Mouse (Mus musculus): ENCODE results near the gene Crtc3. TPM values are rescaled to one million over a fixed set of nuclear protein-coding genes. Genes with fewer than 3 reads are reported as not detected.

Gene Crtc3
- 14.3 and 16.5 TPM in 2 replicates for polyA plus RNA-seq (2015; fragmentation: Nextera tagmentation; extraction: Ambion mirVana)

- peak within 1 kb of the TSS; percentile 96 for H3K27ac ChIP-seq
- peak; percentile 76 for ATAC-seq (ENCODE audit: low FRiP score)
- under 1% methylated on average over 79 of the region's 83 CpGs for WGBS
Measured at GRCm38 (mm10) chr7:80688556-80689220, at the start of gene Crtc3. Gene Crtc3, minus strand, starts transcription at chr7:80688877.

GRCm38 (mm10) chr7:80736199-80736598, 47.5 kb upstream of the Crtc3 start:
- Histone ChIP-seq H3K27me3 (no peaks in the 10 kb centered on the region), H3K9ac (no peak overlapping the region), H3K27ac (no peak overlapping the region), H3K4me2 (no peak overlapping the region), H3K9me3 (no peaks in the 10 kb centered on the region), H3K4me3 (no peak overlapping the region), H3K36me3 (peaks cover 86% of the 10 kb centered on the region), H3K4me1 (replicated peaks) (no peaks in the 10 kb centered on the region)
- no peak for ATAC-seq (ENCODE audit: low FRiP score)
- 91% methylated on average over 10 of the region's 10 CpGs for WGBS

More at GRCm38 (mm10) chr7:80688556-80689220, at the start of gene Crtc3:
- Histone ChIP-seq H3K9ac (peak within 1 kb of the TSS; percentile 95), H3K4me3 (peak within 1 kb of the TSS; percentile 87), H3K4me2 (peak within 1 kb of the TSS; percentile 69), H3K27me3 (no peaks in the 10 kb centered on the region), H3K36me3 (no peaks in the 10 kb centered on the region), H3K9me3 (no peaks in the 10 kb centered on the region), H3K4me1 (replicated peaks) (peaks cover 27% of the 10 kb centered on the region)

GRCm38 (mm10) chr7:80732986-80733385, 44.3 kb upstream of the Crtc3 start:
- no peak for ATAC-seq (ENCODE audit: low FRiP score)
- Histone ChIP-seq H3K4me3 (no peak overlapping the region), H3K27me3 (no peaks in the 10 kb centered on the region), H3K36me3 (peaks cover 83% of the 10 kb centered on the region), H3K4me1 (replicated peaks) (no peaks in the 10 kb centered on the region), H3K4me2 (no peak overlapping the region), H3K9ac (no peak overlapping the region), H3K9me3 (no peaks in the 10 kb centered on the region), H3K27ac (no peak overlapping the region)
- 87% methylated on average over 11 of the region's 11 CpGs for WGBS

- no peaks in the 10 kb centered on the region for H3K9me3 ChIP-seq
- no peak overlapping the region for H3K27ac ChIP-seq
- H3K4me3 ChIP-seq: no peak overlapping the region
- no peak overlapping the region for H3K4me2 ChIP-seq
- 30% methylated on average over 8 of the region's 8 CpGs for WGBS
- H3K9ac ChIP-seq: no peak overlapping the region
- H3K36me3 ChIP-seq: peaks cover 83% of the 10 kb centered on the region
- no peak for ATAC-seq (ENCODE audit: low FRiP score)
- no peaks in the 10 kb centered on the region for H3K27me3 ChIP-seq
- no peaks in the 10 kb centered on the region for H3K4me1 ChIP-seq (replicated peaks)
Measured at GRCm38 (mm10) chr7:80729662-80730061, 41.0 kb upstream of the Crtc3 start.

GRCm38 (mm10) chr7:80721041-80721440, 32.4 kb upstream of the Crtc3 start:
- Histone ChIP-seq H3K9ac (no peak overlapping the region), H3K27me3 (no peaks in the 10 kb centered on the region), H3K4me1 (replicated peaks) (no peaks in the 10 kb centered on the region), H3K36me3 (peaks cover 78% of the 10 kb centered on the region), H3K9me3 (no peaks in the 10 kb centered on the region), H3K4me2 (no peak overlapping the region), H3K4me3 (no peak overlapping the region), H3K27ac (no peak overlapping the region)
- ATAC-seq (ENCODE audit: low FRiP score): no peak
- 32% methylated on average over 9 of the region's 9 CpGs for WGBS

GRCm38 (mm10) chr7:80719582-80719981, 30.9 kb upstream of the Crtc3 start:
- no peak for ATAC-seq (ENCODE audit: low FRiP score)
- Histone ChIP-seq H3K9me3 (no peaks in the 10 kb centered on the region), H3K27ac (no peak overlapping the region), H3K4me1 (replicated peaks) (no peaks in the 10 kb centered on the region), H3K4me3 (no peak overlapping the region), H3K36me3 (peaks cover 79% of the 10 kb centered on the region), H3K9ac (no peak overlapping the region), H3K4me2 (no peak overlapping the region), H3K27me3 (no peaks in the 10 kb centered on the region)
- 97% methylated on average over 7 of the region's 7 CpGs for whole genome bisulfite sequencing

- peaks cover 76% of the 10 kb centered on the region for H3K36me3 ChIP-seq
Measured at GRCm38 (mm10) chr7:80719038-80719437, 30.4 kb upstream of the Crtc3 start.

GRCm38 (mm10) chr7:80718471-80718870, 29.8 kb upstream of the Crtc3 start:
- Histone ChIP-seq H3K27ac (no peak overlapping the region), H3K36me3 (peaks cover 75% of the 10 kb centered on the region), H3K4me3 (no peak overlapping the region), H3K4me1 (replicated peaks) (no peaks in the 10 kb centered on the region), H3K4me2 (no peak overlapping the region), H3K27me3 (no peaks in the 10 kb centered on the region), H3K9ac (no peak overlapping the region), H3K9me3 (no peaks in the 10 kb centered on the region)
- no peak for ATAC-seq (ENCODE audit: low FRiP score)
- 83% methylated on average over 8 of the region's 8 CpGs for WGBS

More at GRCm38 (mm10) chr7:80719038-80719437, 30.4 kb upstream of the Crtc3 start:
- 100% methylated on average over 2 of the region's 2 CpGs for WGBS
- H3K4me3 ChIP-seq: no peak overlapping the region
- H3K9ac ChIP-seq: no peak overlapping the region
- no peaks in the 10 kb centered on the region for H3K9me3 ChIP-seq
- no peak for ATAC-seq (ENCODE audit: low FRiP score)
- H3K27me3 ChIP-seq: no peaks in the 10 kb centered on the region
- H3K4me1 ChIP-seq (replicated peaks): no peaks in the 10 kb centered on the region
- no peak overlapping the region for H3K27ac ChIP-seq
- H3K4me2 ChIP-seq: no peak overlapping the region

GRCm38 (mm10) chr7:80716758-80717157, 28.1 kb upstream of the Crtc3 start:
- H3K4me3 ChIP-seq: no peak overlapping the region
- no peaks in the 10 kb centered on the region for H3K9me3 ChIP-seq
- WGBS: 88% methylated on average over 9 of the region's 9 CpGs
- H3K4me2 ChIP-seq: no peak overlapping the region
- H3K36me3 ChIP-seq: peaks cover 67% of the 10 kb centered on the region
- ATAC-seq (ENCODE audit: low FRiP score): no peak
- H3K9ac ChIP-seq: no peak overlapping the region
- H3K27ac ChIP-seq: no peak overlapping the region
- no peaks in the 10 kb centered on the region for H3K4me1 ChIP-seq (replicated peaks)
- H3K27me3 ChIP-seq: no peaks in the 10 kb centered on the region

GRCm38 (mm10) chr7:80715306-80715705, 26.6 kb upstream of the Crtc3 start:
- Histone ChIP-seq H3K27me3 (no peaks in the 10 kb centered on the region), H3K27ac (no peak overlapping the region), H3K9ac (no peak overlapping the region), H3K4me1 (replicated peaks) (no peaks in the 10 kb centered on the region), H3K36me3 (peaks cover 58% of the 10 kb centered on the region), H3K4me2 (no peak overlapping the region), H3K4me3 (no peak overlapping the region), H3K9me3 (no peaks in the 10 kb centered on the region)
- 92% methylated on average over 7 of the region's 7 CpGs for WGBS
- ATAC-seq (ENCODE audit: low FRiP score): no peak

GRCm38 (mm10) chr7:80711496-80711895, 22.8 kb upstream of the Crtc3 start:
- Histone ChIP-seq H3K27me3 (no peaks in the 10 kb centered on the region), H3K36me3 (peaks cover 45% of the 10 kb centered on the region), H3K9me3 (no peaks in the 10 kb centered on the region), H3K4me3 (no peak overlapping the region), H3K27ac (no peak overlapping the region), H3K4me1 (replicated peaks) (no peaks in the 10 kb centered on the region), H3K9ac (no peak overlapping the region), H3K4me2 (no peak overlapping the region)
- no peak for ATAC-seq (ENCODE audit: low FRiP score)
- WGBS: 75% methylated on average over 8 of the region's 8 CpGs

- no peaks in the 10 kb centered on the region for H3K4me1 ChIP-seq (replicated peaks)
- no peak overlapping the region for H3K4me2 ChIP-seq
- H3K9ac ChIP-seq: no peak overlapping the region
- 93% methylated on average over 7 of the region's 7 CpGs for WGBS
- no peak overlapping the region for H3K27ac ChIP-seq
- no peak overlapping the region for H3K4me3 ChIP-seq
- ATAC-seq (ENCODE audit: low FRiP score): no peak
- no peaks in the 10 kb centered on the region for H3K27me3 ChIP-seq
- H3K36me3 ChIP-seq: peaks cover 35% of the 10 kb centered on the region
- no peaks in the 10 kb centered on the region for H3K9me3 ChIP-seq
Measured at GRCm38 (mm10) chr7:80710333-80710732, 21.7 kb upstream of the Crtc3 start.

- Histone ChIP-seq H3K27me3 (no peaks in the 10 kb centered on the region), H3K36me3 (peaks cover 7% of the 10 kb centered on the region), H3K27ac (no peak overlapping the region), H3K9me3 (no peaks in the 10 kb centered on the region), H3K4me3 (no peak overlapping the region), H3K4me1 (replicated peaks) (no peaks in the 10 kb centered on the region), H3K4me2 (no peak overlapping the region), H3K9ac (no peak overlapping the region)
- 93% methylated on average over 4 of the region's 4 CpGs for WGBS
- ATAC-seq (ENCODE audit: low FRiP score): no peak
Measured at GRCm38 (mm10) chr7:80704066-80704465, 15.4 kb upstream of the Crtc3 start.

All from hindbrain, embryonic 13.5 days (tissue).